Mouse (Mus musculus) bone marrow, adult 2 months (tissue): Measurements from ENCODE around the gene Sept9.

Experiments
- CTCF ChIP-seq: fragments of 200-500 bp; IDR thresholded peaks from 2 replicates; pipeline ENCODE4 v1.5.1; 2011; ENCODE audit warnings: low read length, control low read depth; ENCODE audit not compliant: control insufficient read depth, insufficient read depth
- POLR2A ChIP-seq: fragments of 200-500 bp; IDR thresholded peaks from 2 replicates; pipeline ENCODE4 v1.6.1; 2011; ENCODE audit warnings: low read depth, mild to moderate bottlenecking, control low read depth, low read length, borderline replicate concordance; ENCODE audit not compliant: control insufficient read depth

GRCm38 (mm10) chr11:117246286-117246685 lies 46.8 kb downstream of the Sept9 start:
- TF ChIP-seq CTCF, result no peak
- no peak for TF ChIP-seq POLR2A
